Mouse (Mus musculus): ENCODE measurements around the gene Cldn13. TPM values are rescaled to one million over a fixed set of nuclear protein-coding genes. Genes with fewer than 3 reads are reported as not detected.
"Not testable (repeated sequence)": the region's sequence is repeated elsewhere in the genome, so short reads cannot be mapped to it uniquely, and the experiment has no call there.

Gene Cldn13
- polyA plus RNA-seq, 1 experiment from 2014 or later: 2.3 TPM

DNA sequence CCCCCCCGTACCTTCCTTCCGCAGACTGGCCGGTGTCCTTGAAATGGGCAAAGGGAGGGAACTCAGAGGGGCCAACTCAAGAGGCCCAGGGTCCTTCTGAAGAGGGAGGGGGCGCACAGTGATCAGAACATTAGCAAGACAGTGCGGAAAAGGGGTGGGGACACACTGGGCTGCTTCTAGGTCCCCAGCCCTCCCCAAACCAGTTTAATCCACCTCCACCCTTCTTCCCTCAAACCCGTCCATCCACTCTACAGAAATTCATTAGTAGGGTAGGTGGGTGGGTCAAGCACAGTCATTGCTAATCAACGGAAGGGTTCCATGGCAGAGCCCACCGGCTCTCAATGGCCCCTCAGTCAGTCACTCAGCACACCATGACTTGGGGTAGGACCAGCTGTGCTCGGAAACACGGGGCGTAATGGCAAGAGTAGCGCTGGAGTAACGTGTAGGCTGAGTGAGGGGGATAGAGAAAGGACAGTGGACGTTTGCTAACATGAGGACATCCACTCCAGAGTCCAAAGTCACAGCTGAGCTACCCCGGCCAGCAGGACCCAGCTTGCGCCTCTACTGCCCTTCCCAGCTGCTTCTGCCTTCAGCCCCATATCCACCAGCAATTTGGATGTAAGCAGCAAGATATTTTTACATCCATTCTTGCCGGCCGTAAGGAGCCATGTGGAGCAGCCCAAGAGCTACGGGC, 30.1 kb upstream of the Cldn13 start:
- H3K9me3 ChIP-seq (replicated peaks): no peaks in the 10 kb centered on the region
- H3K4me3 ChIP-seq: peak overlapping the region; percentile 40
- no peaks in the 10 kb centered on the region for H3K36me3 ChIP-seq
- peaks cover 65% of the 10 kb centered on the region for H3K27me3 ChIP-seq (ENCODE audit: low read depth, poor library complexity, severe bottlenecking)
- no peak overlapping the region for H3K27ac ChIP-seq
- peaks cover 16% of the 10 kb centered on the region for H3K4me1 ChIP-seq
- no peak for DNase-seq (ENCODE audit: low spot score)
- 42% methylated on average over 19 of the region's 19 CpGs for WGBS

DNA sequence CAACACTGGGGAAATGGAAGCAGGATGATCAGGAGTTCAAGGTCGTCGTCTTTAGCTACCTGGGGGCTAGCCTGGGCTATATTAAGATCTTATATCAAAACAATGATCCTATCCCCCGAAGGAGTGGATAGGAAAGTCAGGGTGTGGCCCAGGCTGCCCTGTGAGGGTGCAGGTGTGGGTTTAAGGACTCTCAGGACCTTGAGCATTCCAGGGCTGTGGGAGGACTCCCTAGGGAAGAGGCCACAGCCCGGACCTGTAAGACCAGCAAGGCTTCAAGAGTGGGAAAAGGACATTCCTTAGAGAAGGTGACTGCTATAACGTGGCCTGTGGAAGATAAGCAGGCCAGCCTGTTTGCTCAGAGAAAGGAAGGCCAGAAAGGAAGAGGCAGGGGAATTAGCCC, 28.9 kb upstream of the Cldn13 start:
- Histone ChIP-seq H3K36me3 (no peaks in the 10 kb centered on the region), H3K27ac (no peak overlapping the region), H3K27me3 (ENCODE audit: low read depth, poor library complexity, severe bottlenecking) (peaks cover 57% of the 10 kb centered on the region), H3K9me3 (replicated peaks) (no peaks in the 10 kb centered on the region), H3K4me1 (peaks cover 16% of the 10 kb centered on the region), H3K4me3 (no peak overlapping the region)
- DNase-seq (ENCODE audit: low spot score): no peak
- WGBS: 81% methylated on average over 5 of the region's 5 CpGs

DNA sequence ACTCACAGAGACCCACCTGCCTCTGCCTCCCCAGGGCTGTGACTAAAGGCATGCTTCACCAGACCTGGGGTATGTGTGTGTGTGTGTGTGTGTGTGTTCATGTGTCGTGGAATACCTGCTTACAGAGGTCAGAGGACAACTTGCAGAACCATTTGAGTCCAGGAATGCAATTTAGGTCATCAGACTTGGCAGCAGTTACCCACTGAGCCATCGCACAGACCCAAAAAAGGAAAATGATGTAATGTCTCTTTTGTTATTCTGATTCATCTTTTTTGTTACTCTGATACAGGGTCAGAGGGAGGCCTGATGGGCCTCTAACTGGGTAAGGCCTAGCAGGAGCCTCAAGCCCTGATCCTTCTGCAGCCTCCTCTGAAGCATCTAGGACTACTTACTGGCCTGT, 27.4 kb upstream of the Cldn13 start:
- peaks cover 42% of the 10 kb centered on the region for H3K27me3 ChIP-seq (ENCODE audit: low read depth, poor library complexity, severe bottlenecking)
- H3K9me3 ChIP-seq (replicated peaks): no peaks in the 10 kb centered on the region
- no peak overlapping the region for H3K4me3 ChIP-seq
- peaks cover 16% of the 10 kb centered on the region for H3K4me1 ChIP-seq
- H3K36me3 ChIP-seq: no peaks in the 10 kb centered on the region
- no peak overlapping the region for H3K27ac ChIP-seq
- DNase-seq (ENCODE audit: low spot score): no peak
- WGBS: 95% methylated on average over 2 of the region's 2 CpGs

DNA sequence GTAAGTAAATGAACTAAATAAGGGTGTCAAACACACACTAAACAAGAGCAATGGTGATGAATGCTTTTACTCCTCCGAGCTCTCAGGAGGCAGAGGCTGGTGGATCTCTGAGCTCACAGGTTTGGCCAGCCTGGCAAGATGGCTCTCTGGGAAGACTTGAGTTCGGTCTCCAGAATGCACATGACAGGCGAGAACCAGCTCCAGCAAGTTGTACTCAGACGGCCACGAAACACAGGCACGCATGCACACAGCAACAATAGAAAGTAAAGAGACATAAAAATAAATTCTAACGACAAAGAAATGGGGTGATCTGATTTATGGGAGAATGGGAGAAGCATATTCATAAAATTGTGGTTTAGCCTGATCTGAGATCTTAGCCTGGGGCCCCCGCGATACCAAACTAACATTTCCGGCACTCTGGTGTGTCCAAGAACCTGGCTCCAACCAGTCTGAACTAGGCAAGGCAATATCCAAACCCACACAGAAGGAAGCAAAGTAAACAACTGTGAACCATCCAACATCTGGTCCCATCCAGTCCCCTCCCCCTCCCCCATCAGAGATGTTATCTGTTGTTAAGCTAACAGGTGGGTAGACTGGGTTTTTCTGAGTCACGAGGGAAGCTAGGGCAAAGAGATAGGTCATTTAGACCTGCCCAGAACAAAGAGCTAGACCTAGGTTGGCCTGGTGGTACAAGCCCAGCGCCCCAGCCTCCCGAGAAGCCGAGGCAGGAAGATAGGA, 26.3 kb upstream of the Cldn13 start:
- H3K27ac ChIP-seq: no peak overlapping the region
- WGBS: 79% methylated on average over 14 of the region's 14 CpGs
- peaks cover 31% of the 10 kb centered on the region for H3K27me3 ChIP-seq (ENCODE audit: low read depth, poor library complexity, severe bottlenecking)
- H3K4me1 ChIP-seq: peaks cover 11% of the 10 kb centered on the region
- DNase-seq (ENCODE audit: low spot score): no peak
- H3K9me3 ChIP-seq (replicated peaks): no peaks in the 10 kb centered on the region
- H3K4me3 ChIP-seq: no peak overlapping the region
- no peaks in the 10 kb centered on the region for H3K36me3 ChIP-seq

GRCm38 (mm10) chr5:134939554-134939953, 24.2 kb upstream of the Cldn13 start:
- not testable (repeated sequence) for H3K36me3 ChIP-seq; H3K4me3 ChIP-seq; H3K27ac ChIP-seq; H3K9me3 ChIP-seq (replicated peaks); DNase-seq (ENCODE audit: low spot score); H3K4me1 ChIP-seq
- 87% methylated on average over 6 of the region's 7 CpGs for WGBS
- H3K27me3 ChIP-seq (ENCODE audit: low read depth, poor library complexity, severe bottlenecking): peaks cover 10% of the 10 kb centered on the region

DNA sequence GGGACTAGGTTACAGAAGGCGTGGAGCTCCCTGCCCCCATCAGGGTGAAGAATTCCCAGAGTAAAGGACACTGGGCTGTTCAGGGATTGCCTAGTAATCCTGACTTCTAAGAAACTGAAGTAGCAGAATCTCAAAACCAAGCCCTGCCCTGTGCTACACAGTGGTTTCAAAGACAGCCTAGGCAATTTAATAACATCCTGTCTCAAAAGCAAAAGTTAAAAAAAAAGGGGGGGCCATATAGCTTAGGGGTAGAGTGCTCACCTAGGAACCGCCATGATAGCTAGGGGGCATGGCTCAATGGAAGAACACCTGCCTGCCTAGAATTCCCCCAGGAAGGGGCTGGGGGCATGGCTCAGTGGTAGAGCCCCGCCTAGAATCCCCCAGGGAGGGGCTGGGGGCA, 23.7 kb upstream of the Cldn13 start:
- 73% methylated on average over 3 of the region's 3 CpGs for WGBS
- Histone ChIP-seq H3K9me3 (replicated peaks) (no peaks in the 10 kb centered on the region), H3K4me3 (no peak overlapping the region), H3K36me3 (peaks cover 11% of the 10 kb centered on the region; the same call in 1 of the 2 replicates), H3K27me3 (ENCODE audit: low read depth, poor library complexity, severe bottlenecking) (peaks cover 6% of the 10 kb centered on the region), H3K4me1 (no peaks in the 10 kb centered on the region), H3K27ac (no peak overlapping the region)
- no peak for DNase-seq (ENCODE audit: low spot score)

DNA sequence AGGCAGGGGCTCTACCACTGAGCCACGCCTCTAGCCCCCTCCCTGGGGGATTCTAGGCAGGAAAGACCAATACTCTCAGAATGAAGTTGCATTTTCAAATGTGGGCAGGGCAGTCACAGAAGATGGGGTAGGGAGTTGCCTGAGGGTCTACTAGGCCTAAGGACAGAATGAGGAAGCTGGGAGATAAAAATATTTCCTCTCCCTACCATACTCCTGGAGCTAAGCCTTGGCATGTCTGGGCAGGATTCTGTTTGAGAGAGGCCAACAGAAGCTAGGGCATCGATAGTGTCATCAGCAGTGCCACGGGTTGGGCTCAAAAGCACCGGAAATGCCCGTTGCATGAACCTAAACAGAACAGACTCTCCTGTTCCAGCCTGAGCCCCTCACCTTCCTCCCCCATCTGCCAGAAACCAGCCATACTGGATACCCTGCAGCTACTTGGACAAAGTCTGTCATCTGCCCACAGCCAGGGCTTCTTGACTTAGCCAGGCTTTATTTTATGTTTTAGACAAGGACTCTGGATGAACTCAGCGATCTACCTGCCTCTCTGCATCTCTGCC, 21.4 kb upstream of the Cldn13 start:
- WGBS: 94% methylated on average over 6 of the region's 6 CpGs
- no peaks in the 10 kb centered on the region for H3K27me3 ChIP-seq (ENCODE audit: low read depth, poor library complexity, severe bottlenecking)
- no peaks in the 10 kb centered on the region for H3K9me3 ChIP-seq (replicated peaks)
- no peak overlapping the region for H3K4me3 ChIP-seq
- no peak for DNase-seq (ENCODE audit: low spot score)
- peaks cover 17% of the 10 kb centered on the region for H3K36me3 ChIP-seq
- H3K27ac ChIP-seq: no peak overlapping the region
- peaks cover 7% of the 10 kb centered on the region for H3K4me1 ChIP-seq

DNA sequence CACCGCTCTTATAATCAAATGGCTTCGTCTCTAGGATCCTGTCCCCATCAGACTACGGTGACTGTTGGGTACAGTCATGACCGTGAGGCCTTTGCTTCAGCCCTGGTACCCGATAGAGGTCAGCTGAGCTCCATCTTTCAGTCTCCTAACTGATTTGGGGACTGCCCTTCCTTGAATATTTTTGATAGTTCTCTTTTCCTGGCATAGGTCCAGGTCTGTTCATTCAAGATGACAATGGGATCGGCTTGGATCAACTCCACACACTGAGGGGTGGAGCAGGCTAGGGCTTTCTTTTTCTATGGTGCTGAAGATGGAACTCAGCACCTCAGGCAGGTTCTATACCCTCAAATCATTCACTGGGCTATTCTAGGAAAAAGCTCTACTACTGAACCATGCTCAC, 20.7 kb upstream of the Cldn13 start:
- peaks cover 17% of the 10 kb centered on the region for H3K36me3 ChIP-seq
- DNase-seq (ENCODE audit: low spot score): no peak
- H3K4me3 ChIP-seq: no peak overlapping the region
- peaks cover 7% of the 10 kb centered on the region for H3K4me1 ChIP-seq
- no peak overlapping the region for H3K27ac ChIP-seq
- no peaks in the 10 kb centered on the region for H3K9me3 ChIP-seq (replicated peaks)
- WGBS: 95% methylated on average over 6 of the region's 6 CpGs
- no peaks in the 10 kb centered on the region for H3K27me3 ChIP-seq (ENCODE audit: low read depth, poor library complexity, severe bottlenecking)

GRCm38 (mm10) chr5:134934666-134935065, 19.3 kb upstream of the Cldn13 start:
- Histone ChIP-seq H3K36me3 (peaks cover 17% of the 10 kb centered on the region), H3K4me3 (no peak overlapping the region), H3K4me1 (peaks cover 7% of the 10 kb centered on the region), H3K27ac (no peak overlapping the region), H3K27me3 (ENCODE audit: low read depth, poor library complexity, severe bottlenecking) (no peaks in the 10 kb centered on the region), H3K9me3 (replicated peaks) (no peaks in the 10 kb centered on the region)
- DNase-seq (ENCODE audit: low spot score): no peak
- WGBS: over 99% methylated on average over 3 of the region's 3 CpGs

DNA sequence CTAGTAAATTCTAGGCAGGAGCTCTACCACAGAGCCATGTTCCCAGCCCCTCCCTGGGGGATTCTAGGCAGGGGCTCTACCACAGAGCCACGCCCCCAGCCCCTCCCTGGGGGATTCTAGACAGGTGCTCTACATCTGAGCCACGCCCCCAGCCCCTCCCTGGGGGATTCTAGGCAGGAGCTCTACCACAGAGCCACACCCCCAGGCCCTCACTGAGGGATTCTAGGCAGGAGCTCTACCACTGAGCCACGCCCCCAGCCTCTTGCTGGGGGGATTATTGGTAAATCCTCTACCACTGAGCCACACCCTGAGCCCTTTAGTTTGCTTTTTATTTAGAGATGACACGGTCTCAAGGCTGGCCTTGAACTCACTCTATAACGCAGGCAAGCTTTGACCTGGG, 18.4 kb upstream of the Cldn13 start:
- DNase-seq (ENCODE audit: low spot score); H3K4me1 ChIP-seq; H3K27ac ChIP-seq; H3K27me3 ChIP-seq (ENCODE audit: low read depth, poor library complexity, severe bottlenecking); H3K4me3 ChIP-seq; H3K9me3 ChIP-seq (replicated peaks): not testable (repeated sequence)
- peaks cover 17% of the 10 kb centered on the region for H3K36me3 ChIP-seq
- 90% methylated on average over 5 of the region's 5 CpGs for WGBS

GRCm38 (mm10) chr5:134933281-134933680, 18.0 kb upstream of the Cldn13 start:
- H3K4me3 ChIP-seq: peak overlapping the region; percentile 80; the same call in 1 of the 2 replicates

DNA sequence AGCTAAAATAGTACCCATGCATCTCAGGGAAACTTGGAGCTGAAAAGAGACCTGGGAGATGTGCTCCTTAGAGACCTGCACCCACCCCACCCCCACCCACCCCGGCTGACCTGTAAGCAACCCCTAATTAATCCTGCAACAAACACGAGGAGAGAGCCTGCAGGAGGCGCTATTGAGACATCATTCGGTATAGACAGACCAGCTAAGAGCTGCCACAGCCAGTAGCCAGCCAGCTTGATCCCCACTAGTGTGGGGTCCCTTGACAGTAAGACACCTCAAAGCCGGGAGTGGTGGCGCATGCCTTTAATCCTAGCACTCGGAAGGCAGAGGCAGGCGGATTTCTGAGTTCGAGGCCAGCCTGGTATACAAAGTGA, 17.6 kb upstream of the Cldn13 start:
- Histone ChIP-seq H3K36me3 (peaks cover 17% of the 10 kb centered on the region), H3K9me3 (replicated peaks) (no peaks in the 10 kb centered on the region), H3K4me3 (peak overlapping the region; percentile 80), H3K27ac (peak overlapping the region; percentile 89; the same call in 1 of the 2 replicates), H3K27me3 (ENCODE audit: low read depth, poor library complexity, severe bottlenecking) (no peaks in the 10 kb centered on the region), H3K4me1 (peaks cover 7% of the 10 kb centered on the region)
- DNase-seq (ENCODE audit: low spot score): peak; percentile 67
- 53% methylated on average over 9 of the region's 9 CpGs for WGBS

More at GRCm38 (mm10) chr5:134933281-134933680, 18.0 kb upstream of the Cldn13 start:
- no peaks in the 10 kb centered on the region for H3K9me3 ChIP-seq (replicated peaks)
- 96% methylated on average over 8 of the region's 8 CpGs for WGBS
- no peak for DNase-seq (ENCODE audit: low spot score)
- H3K27ac ChIP-seq: no peak overlapping the region
- H3K4me1 ChIP-seq: peaks cover 7% of the 10 kb centered on the region
- peaks cover 17% of the 10 kb centered on the region for H3K36me3 ChIP-seq
- no peaks in the 10 kb centered on the region for H3K27me3 ChIP-seq (ENCODE audit: low read depth, poor library complexity, severe bottlenecking)

DNA sequence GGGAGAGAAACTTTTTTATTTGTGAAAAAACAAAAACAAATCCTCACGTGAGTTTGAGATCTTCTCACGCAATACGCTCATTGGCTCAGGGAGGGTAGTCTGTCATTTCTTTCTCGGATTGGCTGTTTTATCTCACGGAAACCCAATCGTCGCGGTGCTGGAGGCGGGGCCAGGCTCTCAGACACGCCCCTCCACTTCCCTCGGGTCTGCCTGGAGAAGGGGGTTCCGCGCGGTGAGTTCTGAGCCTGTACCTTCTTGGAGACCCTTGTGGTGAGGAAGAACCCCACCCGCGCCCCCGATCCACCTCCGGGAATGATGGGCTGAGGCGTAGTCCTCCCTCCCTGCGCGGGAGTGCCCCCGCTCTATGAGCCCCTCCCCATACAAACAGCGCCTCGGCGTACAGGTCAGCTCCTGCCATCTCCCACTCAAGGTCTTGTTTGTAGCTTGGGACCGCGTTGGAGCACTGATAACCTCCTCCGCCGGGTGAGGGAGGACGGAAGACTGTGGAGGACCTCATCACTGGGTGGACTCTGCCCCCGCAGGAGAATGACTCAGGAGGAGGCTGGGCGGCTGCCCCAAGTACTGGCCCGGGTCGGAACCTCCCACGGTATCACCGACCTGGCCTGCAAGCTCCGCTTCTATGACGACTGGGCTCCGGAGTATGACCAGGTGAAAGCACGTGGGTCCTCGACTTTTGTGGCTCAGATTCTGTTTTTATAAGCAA, 17.0 kb upstream of the Cldn13 start, which contains the start of gene Mettl27:
Mettl27 (plus strand) TSS at position 190 of the 724 bp plus-strand sequence.
- H3K27me3 ChIP-seq (ENCODE audit: low read depth, poor library complexity, severe bottlenecking): no peaks in the 10 kb centered on the region
- peaks cover 7% of the 10 kb centered on the region for H3K4me1 ChIP-seq
- no peaks in the 10 kb centered on the region for H3K9me3 ChIP-seq (replicated peaks)
- peak; percentile 91 for DNase-seq (ENCODE audit: low spot score)
- peaks cover 17% of the 10 kb centered on the region for H3K36me3 ChIP-seq
- peak within 1 kb of the TSS; percentile 89 for H3K27ac ChIP-seq
- WGBS: 1% methylated on average over 41 of the region's 41 CpGs
- peak within 1 kb of the TSS; percentile 80 for H3K4me3 ChIP-seq

Data from limb, embryonic 10.5 days (tissue).